Mouse (Mus musculus) adrenal gland, postnatal 14 days (tissue): ENCODE measurements at regions not wholly inside any gene's neighbourhood (a gene's known extent, or its start where the extent isn't known, plus 50 kb on each side); places are given as distances from the start of the nearest gene placed in this dataset.
"Not testable (repeated sequence)": the region's sequence is repeated elsewhere in the genome, so short reads cannot be mapped to it uniquely, and the experiment has no call there.

ENCODE experiments used
- DNase-seq: peaks from one replicate; pipeline ENCODE4 v3.0.0; 2021; ENCODE audit warnings: mixed read lengths

- DNase-seq, result no peak
Measured at GRCm38 (mm10) chr12:117379103-117379850, 137.0 kb upstream of the Rapgef5 start.

GRCm38 (mm10) chr12:117380836-117381235, 135.4 kb upstream of the Rapgef5 start:
- no peak for DNase-seq

GRCm38 (mm10) chr12:117382727-117383126, 133.6 kb upstream of the Rapgef5 start:
- DNase-seq, result not testable (repeated sequence)

- DNase-seq, result peak; percentile 86
Measured at GRCm38 (mm10) chr12:117385072-117385666, 131.1 kb upstream of the Rapgef5 start.

- DNase-seq, result no peak
Measured at GRCm38 (mm10) chr12:117385697-117386096, 130.6 kb upstream of the Rapgef5 start.

- no peak for DNase-seq
Measured at GRCm38 (mm10) chr12:117386957-117387356, 129.3 kb upstream of the Rapgef5 start.

- peak; percentile 70 for DNase-seq
Measured at GRCm38 (mm10) chr12:117389516-117390347, 126.5 kb upstream of the Rapgef5 start.

- DNase-seq, result no peak
Measured at GRCm38 (mm10) chr12:117397512-117397911, 118.8 kb upstream of the Rapgef5 start.

GRCm38 (mm10) chr12:117403513-117404156, 112.6 kb upstream of the Rapgef5 start:
- peak; percentile 81 for DNase-seq

GRCm38 (mm10) chr12:117404157-117404752, 112.0 kb upstream of the Rapgef5 start:
- DNase-seq, result peak; percentile 30

GRCm38 (mm10) chr12:117406832-117407231, 109.4 kb upstream of the Rapgef5 start:
- no peak for DNase-seq

GRCm38 (mm10) chr12:117410604-117411003, 105.7 kb upstream of the Rapgef5 start:
- peak; percentile 44 for DNase-seq

GRCm38 (mm10) chr12:117412257-117412656, 104.0 kb upstream of the Rapgef5 start:
- peak; percentile 38 for DNase-seq

- no peak for DNase-seq
Measured at GRCm38 (mm10) chr12:117412779-117413505, 103.3 kb upstream of the Rapgef5 start.

- DNase-seq, result no peak
Measured at GRCm38 (mm10) chr12:117414020-117414419, 102.3 kb upstream of the Rapgef5 start.

- DNase-seq, result no peak
Measured at GRCm38 (mm10) chr12:117415146-117415545, 101.1 kb upstream of the Rapgef5 start.

- no peak for DNase-seq
Measured at GRCm38 (mm10) chr12:117417991-117418390, 98.3 kb upstream of the Rapgef5 start.

- DNase-seq, result no peak
Measured at GRCm38 (mm10) chr12:117422315-117422978, 93.8 kb upstream of the Rapgef5 start.

GRCm38 (mm10) chr12:117425363-117426031, 90.8 kb upstream of the Rapgef5 start:
- DNase-seq, result no peak

- DNase-seq, result peak; percentile 71
Measured at GRCm38 (mm10) chr12:117427431-117427830, 88.8 kb upstream of the Rapgef5 start.
